Mouse (Mus musculus) gastrocnemius, adult 8-10 months (tissue): Measurements from ENCODE around the gene Amacr. TPM values are rescaled to one million over a fixed set of nuclear protein-coding genes. Genes with fewer than 3 reads are reported as not detected.

Experiments used
- DNase-seq, 2 experiments: peaks; one replicate each; pipeline ENCODE4 v3.0.0; 2022; ENCODE audit warnings: low spot score in 2 of 2
- total RNA-seq, 4 experiments: library from RNA; stranded (reverse); gene quantifications; 2 replicates each; pipeline ENCODE4 v1.2.4; 2022

Amacr gene
- total RNA-seq: 10 to 100 TPM; 16.4 to 20.0 (median 17.6) TPM

DNA sequence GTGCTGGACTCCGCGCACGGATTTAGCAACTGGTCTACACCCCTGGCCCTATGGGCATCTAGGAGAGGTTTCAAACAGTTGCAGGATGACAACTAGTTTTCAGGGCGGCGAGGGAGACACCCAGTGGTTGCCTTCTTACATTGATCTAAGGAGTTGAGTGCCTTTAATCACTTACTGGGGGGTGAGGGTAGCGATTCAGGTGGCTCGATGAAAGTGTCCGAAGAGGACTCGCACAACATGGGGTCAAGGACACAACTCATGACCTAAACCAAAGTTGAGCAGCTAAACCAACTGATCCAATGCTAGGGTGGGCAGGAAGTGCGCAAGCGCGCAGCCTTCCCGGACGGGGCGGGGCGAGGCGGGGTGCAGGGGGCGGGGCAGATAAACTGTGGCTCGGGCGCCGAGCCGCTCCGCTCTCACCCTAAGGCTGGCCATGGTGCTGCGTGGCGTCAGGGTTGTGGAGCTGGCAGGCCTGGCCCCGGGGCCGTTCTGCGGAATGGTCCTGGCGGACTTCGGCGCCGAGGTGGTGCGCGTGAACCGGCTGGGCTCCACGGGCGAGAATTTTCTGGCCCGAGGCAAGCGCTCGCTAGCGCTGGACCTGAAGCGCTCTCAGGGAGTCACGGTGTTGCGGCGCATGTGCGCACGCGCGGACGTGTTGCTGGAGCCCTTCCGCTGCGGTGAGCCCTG, at the start of gene Amacr:
Gene Amacr (plus strand): TSS at position 380 of the 687 bp plus-strand sequence.
- DNase-seq: peak; percentile 86 to 90

DNA sequence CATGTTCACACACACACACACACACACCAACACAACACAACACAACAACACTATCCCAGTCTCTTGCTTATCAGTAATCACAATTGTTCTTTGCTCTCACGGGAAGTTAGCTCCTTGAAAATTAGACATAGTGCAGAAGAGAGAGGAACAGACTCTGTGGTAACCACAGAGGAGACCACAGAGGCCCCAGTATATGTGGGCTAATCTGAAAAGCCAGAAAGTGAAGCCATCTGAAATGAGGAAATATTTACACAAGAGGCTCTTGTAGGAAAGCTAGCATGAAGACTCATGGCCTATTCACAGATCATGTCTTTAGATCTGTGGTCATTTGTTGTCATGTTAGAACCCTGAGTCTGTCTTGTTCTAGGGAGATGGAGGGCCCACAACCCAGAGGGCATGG, 47.6 kb upstream of the Amacr start:
- DNase-seq: no peak

DNA sequence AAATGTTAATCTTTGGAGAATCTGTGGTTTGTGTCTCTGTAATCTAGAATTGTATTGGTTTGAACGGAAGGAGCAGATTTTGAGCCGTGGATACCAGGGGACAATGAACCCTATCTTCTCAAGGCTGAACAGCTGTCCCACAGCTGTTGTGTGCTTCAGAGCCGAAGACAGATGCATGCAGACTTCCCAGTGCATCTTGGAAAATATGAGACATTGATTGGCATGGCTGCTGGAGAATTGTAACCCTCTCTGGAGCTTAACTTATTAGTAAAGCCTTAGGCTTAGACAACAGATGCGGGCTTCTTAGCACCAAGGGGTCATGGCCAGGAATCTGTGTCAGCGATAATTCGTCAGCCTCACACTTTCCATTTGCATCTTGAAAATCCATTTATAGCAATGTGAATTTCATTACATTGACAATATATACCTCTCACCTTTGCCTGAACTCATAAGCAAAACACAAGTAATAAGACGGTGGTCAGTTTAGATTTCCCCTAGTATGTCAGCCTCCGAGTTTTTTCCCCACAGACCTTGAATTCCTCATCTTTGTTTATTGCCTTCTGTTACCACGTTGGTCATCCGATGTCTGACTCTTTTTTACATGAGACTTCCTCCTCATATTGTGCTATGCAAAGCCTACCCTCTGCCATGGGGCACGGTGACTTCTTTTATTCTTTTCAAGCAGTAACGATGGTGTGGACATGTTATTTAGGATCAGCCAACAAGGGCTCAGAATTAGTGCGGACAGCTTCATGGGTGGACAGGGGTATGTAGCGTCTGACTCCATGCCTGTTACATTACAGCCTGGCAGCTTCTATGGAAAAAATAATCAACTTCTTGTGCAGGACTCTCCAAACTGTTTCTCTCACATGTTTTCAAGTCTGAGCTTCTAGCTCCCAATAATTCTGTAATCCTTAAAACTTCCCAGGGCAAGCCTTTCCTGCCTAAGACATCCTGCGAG, 41.1 kb upstream of the Amacr start:
- DNase-seq: no peak

DNA sequence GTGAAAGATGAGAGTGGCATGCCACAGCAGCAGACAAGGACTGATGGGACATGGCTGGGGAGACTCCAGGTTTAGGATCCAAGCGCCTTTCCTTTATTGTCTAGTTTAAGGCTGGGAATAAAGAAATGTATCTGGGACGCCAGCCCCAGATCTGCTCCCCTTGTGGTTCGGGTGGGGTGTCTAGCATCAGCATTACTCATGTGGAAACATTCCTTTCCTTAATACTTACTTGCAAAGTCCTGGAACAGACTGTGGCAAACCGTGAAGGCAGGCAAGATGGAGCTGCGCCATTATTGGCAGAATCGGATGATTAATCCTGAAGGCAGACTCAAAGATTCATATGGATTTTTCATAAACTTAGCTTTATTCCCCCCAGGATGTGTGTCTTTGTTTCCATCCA, 39.7 kb upstream of the Amacr start:
- no peak for DNase-seq

DNA sequence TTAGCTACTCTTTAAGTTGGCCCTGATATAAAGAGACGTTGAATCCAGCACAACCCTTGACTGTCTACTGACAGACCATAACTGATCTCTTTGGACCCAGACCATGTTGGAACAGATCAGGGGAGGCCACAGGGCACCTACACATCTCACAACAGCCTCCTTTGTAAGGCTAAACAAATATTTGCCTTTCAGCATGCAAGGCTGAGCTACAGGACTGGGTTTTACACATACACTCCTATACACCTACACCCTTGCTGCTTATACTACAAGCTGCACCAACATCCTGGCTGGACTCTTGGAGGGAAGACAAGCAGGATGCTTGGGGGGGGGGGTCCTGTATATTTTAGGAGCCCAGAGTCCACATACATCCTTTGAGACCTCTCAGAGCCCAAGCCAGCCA, 33.7 kb upstream of the Amacr start:
- DNase-seq: no peak

DNA sequence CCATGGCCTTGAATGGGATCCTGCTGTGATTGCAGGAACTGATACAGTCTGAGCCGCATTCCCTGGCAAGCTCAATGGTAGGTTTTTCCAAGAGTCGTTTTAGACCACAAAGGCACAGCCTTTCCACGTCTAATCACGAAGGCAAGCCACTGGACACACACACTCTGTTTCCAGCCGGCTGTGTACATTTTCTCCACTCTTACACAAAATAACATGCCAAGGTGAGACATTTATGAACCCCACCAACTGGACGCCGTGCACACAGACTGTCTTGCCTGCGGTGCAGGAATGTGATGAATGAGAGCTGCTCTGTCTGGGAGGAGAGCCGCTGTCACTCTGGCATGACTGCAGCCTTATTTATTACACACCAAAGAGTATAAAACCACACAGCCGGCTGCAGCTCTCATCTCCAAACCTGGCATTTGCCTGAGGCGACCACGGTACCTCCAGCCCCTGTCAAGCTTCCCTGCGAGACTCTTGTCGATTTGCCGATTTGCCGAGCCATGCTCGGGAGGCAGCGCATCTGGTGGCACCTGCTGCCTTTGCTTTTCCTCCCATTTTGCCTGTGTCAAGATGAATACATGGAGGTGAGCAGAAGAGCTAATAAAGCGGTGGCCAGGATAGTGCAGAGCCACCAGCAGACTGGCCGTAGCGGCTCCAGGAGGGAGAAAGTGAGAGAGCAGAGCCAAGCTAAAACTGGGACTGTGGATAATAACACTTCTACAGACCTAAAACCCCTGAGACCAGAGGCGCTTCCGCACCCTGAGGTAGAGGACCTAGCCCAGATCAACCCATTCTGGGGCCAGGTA, 29.4 kb upstream of the Amacr start, which contains the start of gene C1qtnf3:
Gene C1qtnf3 (plus strand): TSS at position 382 of the 809 bp plus-strand sequence.
- DNase-seq: no peak

DNA sequence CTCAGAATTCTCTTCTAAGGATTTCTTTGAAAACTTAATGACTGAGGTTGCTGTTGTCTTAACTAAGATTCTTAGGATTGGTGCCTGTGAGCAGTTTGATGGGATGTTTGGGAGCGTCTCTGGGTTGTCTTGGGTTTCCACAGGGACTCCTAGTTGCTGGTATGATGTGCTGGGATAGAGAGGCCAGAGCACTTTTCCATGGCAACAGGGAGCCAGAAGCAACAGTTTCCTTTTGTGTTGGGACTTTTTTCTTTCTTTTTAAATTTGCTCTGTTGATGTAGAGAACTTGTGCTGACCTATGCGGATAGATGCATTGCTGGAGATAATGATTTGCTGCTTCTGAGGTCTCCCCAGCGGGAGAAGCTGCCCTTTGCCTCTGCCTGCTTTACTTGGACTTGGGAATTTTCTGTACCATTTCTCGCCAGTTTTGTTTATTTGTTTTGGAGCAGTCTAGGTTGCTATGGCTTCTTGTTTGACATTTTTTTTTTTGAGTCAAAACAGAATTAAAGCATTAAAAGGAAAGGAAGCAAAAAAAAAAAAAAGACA, 28.7 kb upstream of the Amacr start:
- DNase-seq: no peak

DNA sequence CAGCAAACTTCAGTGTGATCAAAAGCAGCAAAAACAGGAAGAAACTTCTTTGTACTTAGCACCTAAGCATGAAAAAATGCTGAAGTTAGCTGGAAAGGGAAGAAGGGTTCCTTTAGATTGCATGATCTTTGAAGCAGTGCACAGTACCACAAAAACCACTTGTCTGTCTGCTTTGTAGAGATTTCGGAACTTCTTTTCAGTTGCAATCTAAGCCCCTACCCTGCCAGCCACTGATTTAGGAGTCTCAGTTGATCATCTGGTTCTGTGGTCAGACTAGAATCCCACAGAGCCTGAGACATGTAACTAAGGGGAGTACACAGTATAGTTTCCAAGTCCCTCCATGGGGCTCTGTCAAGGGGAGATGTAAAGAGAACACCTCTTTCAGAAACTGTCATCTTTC, 28.1 kb upstream of the Amacr start:
- no peak for DNase-seq

DNA sequence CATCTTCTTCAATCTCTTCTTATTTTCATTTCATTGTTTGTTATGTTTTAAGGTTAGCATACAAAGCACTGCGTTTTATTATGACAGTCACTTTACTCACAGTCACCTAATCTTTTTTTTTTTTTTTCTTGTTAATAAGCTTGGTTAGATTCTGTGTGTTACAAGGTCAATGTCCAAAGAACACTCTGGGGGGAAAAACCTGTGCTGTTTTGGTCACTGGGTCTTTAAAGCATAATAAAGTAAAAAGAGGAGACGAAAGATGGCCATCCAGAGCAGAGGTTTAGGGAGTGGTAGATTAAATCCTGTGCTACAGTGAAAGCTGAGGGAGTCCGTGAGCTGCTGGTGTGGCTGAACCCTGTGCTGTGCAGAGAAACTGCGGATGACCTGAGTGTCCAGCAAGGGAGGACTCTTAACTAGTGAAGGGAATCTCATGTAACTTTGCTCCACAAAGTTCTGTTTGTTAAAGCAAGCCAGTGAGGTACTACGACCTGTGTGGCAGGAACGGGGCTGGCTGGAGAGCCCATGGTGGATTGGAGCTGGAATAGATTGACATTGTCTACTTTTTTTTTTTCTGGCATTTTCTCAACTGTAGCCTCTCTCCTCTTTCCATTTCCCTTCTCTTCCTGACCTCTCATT, 27.1 kb upstream of the Amacr start:
- no peak for DNase-seq

DNA sequence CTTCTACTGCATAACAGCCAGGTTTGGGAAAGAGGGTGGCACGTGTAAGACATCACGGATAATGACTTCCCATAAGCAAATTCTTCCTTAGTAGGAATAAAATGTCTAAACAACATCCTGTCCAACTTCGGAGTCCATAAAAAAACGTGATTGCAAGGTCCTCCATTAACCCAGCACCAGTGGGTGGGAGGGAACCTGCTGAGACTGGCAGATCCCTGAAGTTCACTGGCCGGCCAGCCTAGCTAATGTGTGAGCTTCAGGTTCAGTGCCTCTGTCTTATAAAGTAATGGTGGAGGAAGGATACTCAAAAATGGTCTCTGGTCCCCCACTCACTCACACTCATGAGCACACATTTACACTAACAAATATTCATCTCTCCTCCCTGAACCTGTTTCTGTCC, 26.4 kb upstream of the Amacr start:
- no peak for DNase-seq

DNA sequence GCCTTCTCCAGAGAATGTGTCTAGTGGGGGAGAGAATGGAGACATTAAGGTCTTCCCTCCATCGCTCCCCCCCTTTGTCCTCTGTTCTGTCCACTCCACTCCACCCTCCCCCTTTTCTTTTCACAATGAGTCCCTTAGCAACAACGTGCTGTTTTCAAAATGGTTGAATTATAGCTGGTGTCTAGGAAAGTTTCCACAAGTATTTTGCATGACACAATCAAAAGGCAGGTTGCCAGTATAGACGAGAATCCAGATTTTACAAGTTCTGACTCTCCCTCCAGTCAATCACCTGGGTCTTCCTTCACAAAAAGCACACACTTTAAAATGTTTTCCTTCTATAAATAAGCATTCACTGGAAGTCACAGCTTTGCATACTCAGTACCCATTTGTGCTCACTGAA, 24.9 kb upstream of the Amacr start:
- DNase-seq: no peak

DNA sequence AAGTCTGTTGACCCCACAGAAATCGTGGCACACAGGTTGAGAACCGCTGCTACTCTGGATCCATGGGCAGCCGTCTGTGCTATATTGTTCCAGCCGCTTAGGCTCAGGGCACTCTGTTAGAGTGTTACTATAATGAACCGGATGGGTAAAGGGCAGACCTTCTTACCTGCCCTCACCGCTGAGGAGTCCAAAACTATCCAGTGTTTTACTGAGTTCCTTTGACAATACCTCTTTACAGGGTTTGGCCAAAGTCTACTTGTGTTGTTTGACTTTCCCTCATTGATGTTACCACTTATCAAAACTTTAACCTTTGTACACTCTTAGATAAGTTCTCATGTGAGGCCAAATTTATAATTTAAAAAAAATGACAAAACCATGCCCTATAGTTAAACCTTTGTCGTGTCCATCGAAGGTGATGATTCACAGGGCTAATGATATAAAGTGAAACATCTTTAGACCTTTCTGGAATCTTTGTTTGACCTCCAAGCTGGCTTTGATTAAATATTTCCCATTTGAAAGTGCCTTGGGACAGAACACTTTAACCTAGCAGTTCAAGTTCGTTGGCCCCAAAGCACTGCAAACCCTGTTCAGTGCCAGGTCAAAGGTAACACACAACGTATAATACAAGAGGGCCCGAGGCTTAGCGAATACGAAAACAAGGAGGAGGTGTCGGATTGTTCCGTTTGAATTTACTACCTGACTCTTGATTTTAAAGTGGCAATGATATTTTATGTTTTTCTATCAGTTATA, 22.1 kb upstream of the Amacr start:
- DNase-seq: no peak

DNA sequence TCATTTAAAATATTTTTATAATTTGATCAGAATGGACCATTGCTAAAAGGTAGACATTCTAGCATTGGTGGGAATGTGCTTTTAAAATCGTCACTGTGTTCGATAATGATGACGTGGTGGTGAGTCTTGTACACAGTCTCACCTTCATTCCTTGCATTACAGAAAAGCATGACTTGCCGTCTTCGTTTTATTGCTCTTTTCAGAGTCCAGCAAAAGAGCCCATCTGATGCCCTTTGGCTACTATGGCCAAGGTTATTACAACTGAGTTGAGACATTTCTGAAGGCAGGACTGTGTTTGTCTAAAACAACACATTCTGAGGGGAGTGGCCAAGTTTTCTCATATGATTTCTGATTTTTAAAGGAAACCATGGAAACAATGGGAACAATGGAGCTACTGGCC, 21.3 kb upstream of the Amacr start:
- DNase-seq: no peak

DNA sequence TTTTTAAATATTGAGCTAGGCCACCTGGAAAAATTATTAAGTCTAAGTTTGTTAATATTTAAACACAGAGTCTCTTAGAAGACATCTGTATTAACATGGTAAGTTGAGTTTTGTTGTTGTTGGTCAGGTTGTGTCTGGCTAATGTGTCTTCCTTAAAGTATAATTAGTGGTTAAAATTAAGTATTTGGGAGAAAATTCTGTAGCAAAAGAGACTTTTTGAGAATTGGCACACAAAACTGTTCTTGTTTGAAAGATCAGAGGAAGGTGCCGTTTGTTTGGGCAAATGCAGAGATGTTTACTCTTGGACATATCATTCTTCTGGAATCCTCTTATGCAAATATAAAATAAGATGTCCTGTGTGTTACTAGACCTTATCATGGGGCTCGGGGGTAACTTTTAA, 19.0 kb upstream of the Amacr start:
- DNase-seq: no peak

DNA sequence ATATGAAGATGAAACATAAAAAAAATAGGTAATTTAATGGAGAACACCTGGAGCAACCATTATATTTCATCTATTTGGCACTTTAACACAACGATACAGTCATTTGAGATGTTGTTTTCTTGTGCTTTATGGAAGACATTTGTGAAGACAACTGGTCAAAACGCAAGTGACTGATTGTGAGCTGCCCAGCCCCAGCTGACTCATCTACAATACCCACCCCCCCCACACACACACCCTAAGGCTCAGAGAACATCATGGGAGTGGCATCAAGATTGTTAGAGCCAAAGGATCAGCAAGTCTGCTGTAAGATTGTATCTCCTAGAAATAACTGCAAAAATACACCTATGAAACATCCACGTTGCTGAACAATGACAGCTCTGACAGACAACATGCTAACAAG, 12.1 kb upstream of the Amacr start:
- DNase-seq: no peak

DNA sequence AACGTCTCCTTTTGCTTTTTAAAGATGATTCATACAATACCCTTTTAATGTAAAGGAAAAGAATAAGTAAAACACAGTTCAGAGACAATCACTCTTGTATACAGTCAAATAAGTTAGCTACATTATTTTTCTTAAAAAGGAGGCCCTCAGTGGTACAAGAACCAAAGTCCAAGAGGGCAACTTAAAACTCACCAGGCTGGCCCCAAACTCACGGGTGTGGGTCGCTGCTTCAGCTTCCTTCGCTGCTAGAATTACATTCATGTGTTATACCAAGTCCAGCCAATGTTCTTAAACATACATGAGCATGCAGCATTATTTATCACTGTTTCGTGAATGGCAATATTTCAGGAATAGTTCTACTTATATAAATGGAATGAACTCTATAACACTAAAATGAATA, 10.8 kb upstream of the Amacr start:
- no peak for DNase-seq

DNA sequence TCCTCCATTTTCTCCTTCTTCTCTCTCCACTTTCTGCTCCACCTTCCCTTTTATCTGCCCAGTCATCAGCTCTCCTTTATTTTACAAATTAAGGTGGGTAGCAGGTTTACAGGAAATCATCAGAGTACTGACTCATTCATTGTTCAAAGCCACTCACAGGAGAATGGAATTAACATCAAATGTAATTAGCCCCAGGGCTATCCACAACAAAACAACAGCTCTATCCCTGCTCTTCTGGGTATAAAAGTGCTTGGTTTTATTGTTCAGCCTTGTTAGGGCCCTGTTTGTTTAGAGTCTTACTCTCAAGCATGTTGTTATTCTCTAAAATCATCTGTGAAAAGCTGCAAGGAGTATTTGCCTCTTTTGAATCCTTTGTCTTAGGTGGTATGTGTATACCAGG, 4.4 kb upstream of the Amacr start:
- no peak for DNase-seq

DNA sequence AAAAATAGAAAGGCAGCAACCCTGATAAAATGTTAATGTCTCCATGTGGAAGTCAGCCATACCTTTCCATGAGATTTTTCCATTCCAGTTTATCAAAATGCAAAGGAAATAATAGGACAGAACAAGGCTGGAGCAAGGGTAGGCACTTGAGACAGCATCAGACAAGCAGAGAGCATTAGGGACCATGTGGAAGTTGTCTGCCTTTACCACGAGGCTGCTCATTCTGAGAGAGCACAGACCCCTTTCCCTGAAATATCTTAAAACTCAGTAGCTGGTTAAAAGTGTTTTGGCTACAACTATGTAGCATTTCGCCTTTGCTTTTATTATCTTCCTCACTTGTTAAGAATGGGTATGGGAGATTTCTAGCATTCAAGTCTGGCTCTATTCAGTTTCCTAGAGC, 844 bp upstream of the Amacr start:
- DNase-seq: no peak

DNA sequence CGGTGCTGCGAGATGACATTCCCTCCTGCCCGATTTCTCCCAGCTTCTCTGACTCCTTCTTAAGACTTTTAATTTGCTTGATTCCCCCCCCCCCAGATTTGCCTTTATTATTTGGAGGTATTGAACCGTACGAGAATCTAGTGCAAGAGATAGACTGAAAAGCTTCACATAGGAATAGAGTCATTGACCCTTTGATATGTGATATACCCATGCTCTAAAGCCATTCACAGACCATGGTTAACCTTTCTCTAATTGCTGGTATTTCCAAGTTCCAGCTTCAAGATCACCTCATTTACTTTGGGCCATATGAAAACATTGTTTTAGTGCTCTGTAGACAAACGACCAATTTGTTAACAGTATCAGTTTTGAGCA, 494 bp downstream of the Amacr start:
- DNase-seq: no peak

DNA sequence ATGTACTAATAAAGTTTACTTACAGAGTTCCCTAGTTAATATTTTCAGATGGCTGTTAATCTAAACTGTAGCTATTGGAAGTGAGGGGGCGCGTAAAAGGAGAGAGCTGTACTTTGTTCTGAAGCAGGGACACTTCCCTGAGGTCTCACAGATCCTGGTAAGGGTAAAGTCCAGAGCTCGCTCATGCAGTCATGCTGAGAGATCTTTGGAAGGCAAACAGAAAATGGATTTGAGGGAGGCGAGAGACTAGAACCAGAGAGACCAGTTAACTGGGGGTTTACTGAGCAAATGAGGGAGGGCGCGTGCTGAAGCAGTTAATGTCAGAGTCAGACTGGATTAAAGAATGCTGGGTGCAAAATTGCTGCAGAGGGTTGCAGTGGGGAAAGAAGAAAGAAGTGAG, 4.2 kb downstream of the Amacr start:
- DNase-seq: no peak
